Mouse (Mus musculus): ENCODE measurements around the gene Grap.

- TF ChIP-seq CTCF (IDR thresholded peaks at IDR 0.05; ENCODE audit: low read depth) (no peak), EP300 (IDR thresholded peaks at IDR 0.05; ENCODE audit: low read depth) (no peak)
These were observed 6.5 kb upstream of the Grap start for GRCm38 (mm10) chr11:61646499-61647039.
